Mouse (Mus musculus) embryonic stem cell, embryonic (primary cell): ENCODE data around the gene Ccdc8.

ENCODE experiments used
- CTCF ChIA-PET, 4 experiments: fragments of 300-600 bp in 2 of 4; fragments of 350-600 bp in 2 of 4; sonication (Branson Sonifier 250); formaldehyde crosslinking; loops; one replicate each; lab custom pipeline; 2022; ENCODE audit warnings: inconsistent platforms in 2 of 4; lab: Charles Lee
- POLR2A ChIA-PET, 4 experiments: fragments of 300-600 bp in 2 of 4; fragments of 350-600 bp in 2 of 4; sonication (Branson Sonifier 250); formaldehyde crosslinking; loops; one replicate each; lab custom pipeline; 2022; ENCODE audit warnings: antibody characterized with exemption in 4 of 4, inconsistent platforms in 1 of 4; lab: Charles Lee

Ccdc8 gene

GRCm38 (mm10) chr7:17017036-17017435, 24.5 kb downstream of the Ccdc8 start:
- ChIA-PET CTCF (interaction anchor here (0.7 to 1.3 kb wide), 7 partner anchors 14 to 84 kb away, joined by 3 to 4 read pairs (median 3); no protein-coding TSS in a partner anchor), POLR2A (interaction anchor here in 3 of 4 experiments (0.5 to 1.9 kb wide), 8 partner anchors 10 to 220 kb away, joined by 3 to 5 read pairs (median 4); no protein-coding TSS in a partner anchor)

DNA sequence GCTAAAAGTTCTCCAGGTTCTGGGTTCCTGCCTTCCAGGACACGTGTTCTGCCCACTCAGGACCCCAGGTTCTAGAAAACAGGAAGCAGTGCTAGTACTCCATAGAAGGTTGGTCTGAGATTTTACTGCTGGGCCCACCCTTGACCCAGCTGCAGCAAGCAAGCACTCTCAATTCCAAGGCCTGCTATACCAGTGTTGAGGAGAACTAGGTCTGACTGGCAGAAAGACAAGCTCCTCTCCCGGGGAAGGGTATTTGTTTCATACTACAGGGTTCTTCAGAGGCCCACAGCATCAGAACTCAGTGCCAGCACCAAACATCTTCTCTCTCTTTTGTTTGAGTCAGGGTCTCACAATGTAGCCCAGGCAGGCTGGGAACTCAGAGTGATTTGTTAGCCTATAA, 25.4 kb downstream of the Ccdc8 start:
- POLR2A ChIA-PET: interaction anchor here in 2 of 4 experiments (0.8 to 1.9 kb wide), 4 partner anchors 11 to 70 kb away, joined by 3 to 5 read pairs (median 4); no protein-coding TSS in a partner anchor
- CTCF ChIA-PET: interaction anchor here in 1 of 4 experiments (1.0 to 1.3 kb wide), 3 partner anchors 33 to 85 kb away, joined by 3 to 4 read pairs (median 3); no protein-coding TSS in a partner anchor

DNA sequence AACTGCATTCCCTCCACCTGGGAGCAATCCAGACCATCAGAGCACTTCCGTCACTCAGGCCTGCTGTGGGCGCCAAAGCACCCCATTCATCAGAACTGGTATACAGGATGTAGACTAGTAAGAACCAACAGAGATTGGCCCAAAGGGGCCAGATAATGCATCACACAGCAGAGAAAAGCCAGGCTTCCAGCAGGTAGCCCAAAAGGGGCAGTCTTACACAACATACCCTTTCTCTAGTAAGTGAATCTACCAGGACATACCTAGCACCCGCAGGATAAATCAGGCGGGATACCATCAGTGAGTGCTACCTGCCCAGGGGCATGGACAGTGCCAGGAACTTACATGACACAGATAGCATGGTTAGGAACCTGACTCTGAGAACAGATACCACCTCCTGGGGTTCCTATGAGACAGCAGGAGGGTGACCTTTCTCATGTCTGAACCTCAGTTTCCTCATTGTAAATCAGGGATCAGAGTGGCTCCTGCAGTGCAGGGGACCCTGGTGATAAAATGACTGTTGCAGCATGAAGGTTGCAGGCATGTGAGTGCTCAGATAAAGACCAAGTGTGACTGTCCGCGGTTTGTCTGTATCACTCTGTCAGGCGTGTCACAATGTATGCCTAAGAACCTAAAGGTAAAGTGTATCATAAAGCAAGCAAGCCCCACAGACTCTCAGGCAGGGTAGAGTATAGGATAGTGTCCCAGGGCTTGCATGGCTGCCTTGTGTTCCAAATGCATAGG, 27.1 kb downstream of the Ccdc8 start:
- CTCF ChIA-PET: interaction anchor here in 1 of 4 experiments (1.0 kb wide), 1 partner anchor 31 kb away, joined by 3 read pairs; no protein-coding TSS in a partner anchor

DNA sequence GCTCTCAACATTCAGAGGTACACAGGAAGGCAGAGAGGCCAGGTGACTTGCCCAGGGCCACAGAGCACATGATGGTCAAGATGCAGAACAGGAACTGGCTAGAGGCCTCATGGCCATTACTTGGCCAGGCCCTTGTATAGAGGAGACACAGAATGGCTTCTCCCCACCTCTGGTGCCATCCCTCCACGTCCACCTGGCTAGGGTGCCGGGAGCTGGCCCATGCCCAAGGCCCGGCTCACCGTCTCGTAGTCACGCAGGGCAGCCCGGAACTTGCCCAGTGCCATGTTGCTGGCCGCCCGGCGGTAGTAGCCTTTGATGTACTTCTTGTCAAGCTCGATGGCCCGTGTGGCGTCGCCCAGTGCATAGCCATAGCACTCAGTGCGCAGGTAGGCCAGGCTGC, 29.7 kb downstream of the Ccdc8 start:
- ChIA-PET CTCF (interaction anchor here in 1 of 4 experiments (2.2 kb wide), 1 partner anchor 20 kb away, joined by 7 read pairs; no protein-coding TSS in a partner anchor), POLR2A (interaction anchor here in 1 of 4 experiments (0.6 kb wide), 1 partner anchor 100 kb away, joined by 5 read pairs; no protein-coding TSS in a partner anchor)

More for the DNA sequence above, 27.1 kb downstream of the Ccdc8 start:
- POLR2A ChIA-PET: interaction anchor here in 1 of 4 experiments (1.0 kb wide), 1 partner anchor 43 kb away, joined by 3 read pairs; no protein-coding TSS in a partner anchor

GRCm38 (mm10) chr7:17023701-17024100, 31.2 kb downstream of the Ccdc8 start:
- ChIA-PET POLR2A (interaction anchor here in 3 of 4 experiments (0.7 to 1.4 kb wide), 4 partner anchors 12 to 181 kb away, joined by 3 to 4 read pairs (median 3); partner anchors contain the start of gene Prkd2 (in 1 of the 3)), CTCF (interaction anchor here (0.6 to 2.2 kb wide), 7 partner anchors 8 to 213 kb away, joined by 3 to 7 read pairs (median 3); no protein-coding TSS in a partner anchor)

- POLR2A ChIA-PET: interaction anchor here in 3 of 4 experiments (0.7 to 1.4 kb wide), 4 partner anchors 12 to 181 kb away, joined by 3 to 4 read pairs (median 3); partner anchors contain the start of gene Prkd2 (in 1 of the 3)
- CTCF ChIA-PET: interaction anchor here in 3 of 4 experiments (1.2 to 2.2 kb wide), 5 partner anchors 8 to 129 kb away, joined by 3 to 7 read pairs (median 3); no protein-coding TSS in a partner anchor
These were observed 31.6 kb downstream of the Ccdc8 start for GRCm38 (mm10) chr7:17024141-17024540.

GRCm38 (mm10) chr7:17024814-17025504, 32.5 kb downstream of the Ccdc8 start:
- ChIA-PET POLR2A (interaction anchor here in 2 of 4 experiments (1.0 to 1.8 kb wide), 8 partner anchors 9 to 75 kb away, joined by 3 to 6 read pairs (median 4); partner anchors contain the start of gene Gm42372 (in 1 of the 2)), CTCF (interaction anchor here (0.5 to 2.1 kb wide), 10 partner anchors 9 to 1068 kb away, joined by 3 to 6 read pairs (median 3); no protein-coding TSS in a partner anchor)

DNA sequence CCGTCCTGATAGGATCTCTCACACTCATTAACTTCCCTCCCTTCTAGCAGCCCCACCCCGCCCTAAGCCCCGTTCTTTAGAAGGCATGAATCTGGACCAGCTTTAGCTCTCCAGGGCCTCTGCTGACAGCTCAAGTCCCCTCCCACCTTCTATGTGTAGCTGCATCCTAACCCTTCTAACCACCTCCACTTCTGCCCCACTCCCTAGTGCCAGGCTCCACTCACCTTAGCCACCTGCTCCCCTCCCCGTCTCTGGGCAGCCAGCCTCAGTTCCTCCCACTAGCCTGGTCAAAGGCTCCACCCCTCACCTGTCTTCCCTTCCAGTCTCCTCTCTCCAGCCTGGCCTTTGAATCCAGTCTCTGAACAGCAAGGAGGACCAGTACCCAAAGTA, 33.0 kb downstream of the Ccdc8 start:
- CTCF ChIA-PET: interaction anchor here (0.6 to 2.1 kb wide), 5 partner anchors 23 to 41 kb away, joined by 3 to 6 read pairs (median 3); no protein-coding TSS in a partner anchor
- POLR2A ChIA-PET: interaction anchor here in 2 of 4 experiments (1.0 to 1.8 kb wide), 8 partner anchors 10 to 75 kb away, joined by 3 to 6 read pairs (median 4); partner anchors contain the start of gene Gm42372 (in 1 of the 2)

DNA sequence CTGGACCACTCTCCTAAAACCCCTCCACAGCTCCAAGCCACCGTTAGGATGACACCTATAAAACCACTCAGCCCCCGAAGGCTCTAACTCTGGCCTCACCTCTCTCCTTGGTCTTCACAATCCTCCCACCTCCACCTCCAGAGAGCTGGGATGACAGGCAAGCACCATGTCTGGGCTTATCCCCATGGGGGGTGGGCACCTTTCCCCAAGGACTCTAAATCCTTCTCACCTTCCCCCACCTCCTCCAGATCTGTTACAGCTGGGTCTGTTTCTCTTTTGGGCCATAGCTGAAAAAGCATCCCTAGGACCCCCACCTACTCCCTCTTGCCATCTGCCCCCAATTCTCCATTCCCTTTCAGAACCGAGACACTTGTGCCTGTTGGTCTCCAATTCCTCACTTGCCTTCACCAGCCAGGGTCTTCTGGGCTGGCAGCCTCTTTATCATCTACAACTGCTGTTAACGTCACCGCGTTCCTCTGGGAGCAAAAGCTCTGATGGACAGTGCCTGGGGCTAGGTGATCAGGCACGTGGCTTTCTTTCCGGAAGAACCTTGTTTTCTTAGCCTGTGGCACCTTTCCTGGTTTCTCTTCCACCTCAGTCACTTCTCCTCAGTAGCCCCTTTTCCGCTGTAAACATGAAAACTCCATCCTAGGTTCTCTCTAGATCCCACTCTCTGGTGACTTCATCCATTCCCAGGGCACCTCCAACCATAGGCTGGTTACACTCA, 33.6 kb downstream of the Ccdc8 start:
- ChIA-PET POLR2A (interaction anchor here in 2 of 4 experiments (0.7 to 2.0 kb wide), 10 partner anchors 10 to 128 kb away, joined by 3 to 6 read pairs (median 4); partner anchors contain the start of gene Gm42372 (in 1 of the 2)), CTCF (interaction anchor here in 3 of 4 experiments (0.8 to 2.1 kb wide), 3 partner anchors 24 to 81 kb away, joined by 3 to 6 read pairs (median 3); partner anchors contain the start of gene Pnmal2 (in 1 of the 3))

DNA sequence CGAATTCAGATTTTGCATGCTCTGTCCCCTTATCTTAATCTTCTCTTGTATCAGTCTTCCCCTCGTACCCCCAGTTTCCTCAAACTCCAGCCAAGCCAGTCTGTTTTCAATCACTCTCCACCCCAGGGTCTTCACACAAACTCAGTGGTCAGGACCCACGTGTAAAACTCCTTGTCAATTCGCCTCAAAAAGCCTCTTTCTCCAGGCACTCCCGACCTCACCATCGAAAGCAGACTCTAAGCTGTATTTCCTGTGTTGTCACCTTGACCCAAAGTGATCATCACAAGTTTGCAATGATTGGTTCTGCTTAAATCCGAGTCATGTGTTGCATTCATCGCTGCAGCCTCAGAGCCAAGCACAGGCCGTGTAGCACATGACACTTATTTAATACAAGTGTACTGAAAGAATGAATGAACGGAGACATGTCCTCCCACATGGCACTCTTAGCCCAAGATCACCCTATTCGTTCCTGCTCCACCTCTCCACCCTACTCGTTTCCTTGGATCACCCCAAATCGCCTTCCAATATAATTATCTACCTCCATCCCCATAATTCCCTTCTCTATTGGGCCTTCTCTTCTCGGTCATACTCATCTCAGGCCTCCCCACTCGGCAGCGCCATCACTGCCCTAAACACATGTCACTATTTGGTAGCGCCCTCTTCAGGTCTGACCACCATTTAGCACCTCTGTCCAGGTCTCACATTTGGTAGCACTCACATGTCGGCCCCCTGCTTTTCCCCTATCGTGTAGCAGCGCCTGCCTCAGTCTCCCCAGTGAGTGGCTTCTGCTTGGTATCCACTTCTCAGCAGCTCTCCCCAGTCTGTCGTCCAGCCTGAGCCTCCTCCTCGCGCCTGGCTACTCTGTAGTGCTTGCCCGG, 34.4 kb downstream of the Ccdc8 start:
- ChIA-PET POLR2A (interaction anchor here in 2 of 4 experiments (1.0 to 2.1 kb wide), 5 partner anchors 11 to 29 kb away, joined by 3 to 6 read pairs (median 4); no protein-coding TSS in a partner anchor), CTCF (interaction anchor here (0.6 to 2.4 kb wide), 6 partner anchors 24 to 82 kb away, joined by 3 to 9 read pairs (median 5); partner anchors contain the start of gene Pnmal2 (in 1 of the 4))

DNA sequence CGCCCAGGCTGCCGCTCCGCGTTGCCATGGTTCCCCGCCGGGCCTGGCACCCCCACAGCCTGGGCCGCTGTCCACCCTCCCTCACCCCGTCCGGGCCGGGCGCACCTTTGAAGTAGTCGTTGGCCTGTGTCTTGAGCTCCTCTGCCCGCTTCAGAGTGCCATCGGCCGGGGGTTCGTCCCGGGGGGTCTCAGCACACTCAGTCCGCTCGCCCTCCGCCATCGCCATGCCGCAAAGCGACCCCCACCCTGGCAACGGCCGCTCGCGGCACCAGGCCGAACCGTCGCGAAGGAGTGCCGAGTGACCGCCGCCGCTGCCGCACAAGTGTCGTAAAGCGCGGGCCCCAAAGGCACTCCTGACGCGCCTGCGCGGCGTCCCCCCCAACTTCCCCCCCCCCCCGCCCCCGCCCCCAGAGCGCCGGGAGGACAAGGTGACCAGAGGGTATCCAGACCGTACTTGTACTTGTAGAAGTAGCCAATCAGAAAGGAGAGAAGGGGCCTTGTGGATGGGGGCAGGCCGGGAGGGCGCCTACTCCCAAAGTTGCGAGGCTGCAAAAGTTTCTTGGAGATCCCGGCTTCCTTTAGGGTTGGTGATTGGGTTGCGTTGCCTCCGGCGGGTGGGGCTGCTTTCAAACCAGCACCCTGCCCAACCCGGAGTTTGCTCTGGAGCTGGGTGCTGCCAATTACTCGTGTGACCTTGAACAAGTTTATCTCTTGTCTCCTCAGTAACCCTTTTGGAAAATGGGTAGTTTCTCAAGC, 35.3 kb downstream of the Ccdc8 start, which contains the start of gene Ppp5c:
Gene Ppp5c (minus strand): TSS at position 337 of the 756 bp plus-strand sequence.
- ChIA-PET CTCF (interaction anchor here (0.6 to 2.4 kb wide), 5 partner anchors 23 to 398 kb away, joined by 3 to 9 read pairs (median 6); no protein-coding TSS in a partner anchor), POLR2A (interaction anchor here in 3 of 4 experiments (0.6 to 2.1 kb wide), 11 partner anchors 11 to 621 kb away, joined by 3 to 6 read pairs (median 4); no protein-coding TSS in a partner anchor)

DNA sequence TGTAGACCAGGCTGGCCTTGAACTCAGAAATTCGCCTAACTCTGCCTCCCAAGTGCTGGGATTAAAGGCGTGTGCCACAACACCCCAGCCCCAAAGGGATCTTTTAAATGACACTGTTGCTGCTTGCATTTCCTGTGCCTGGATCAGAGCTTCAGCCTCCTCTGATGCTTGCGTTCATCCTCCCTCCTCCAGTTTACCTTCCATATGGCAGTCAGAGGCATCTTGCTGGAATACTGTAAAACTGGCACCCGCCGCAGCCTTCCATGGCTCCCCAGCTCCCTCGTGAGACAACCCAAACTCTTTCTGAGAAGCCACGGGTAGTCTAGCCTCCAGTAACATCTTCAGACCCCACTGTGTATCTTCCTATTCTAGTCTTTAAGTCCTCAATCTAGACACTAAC, 36.4 kb downstream of the Ccdc8 start:
- ChIA-PET CTCF (interaction anchor here in 3 of 4 experiments (0.6 to 2.4 kb wide), 4 partner anchors 22 to 96 kb away, joined by 3 to 7 read pairs (median 5); no protein-coding TSS in a partner anchor), POLR2A (interaction anchor here in 2 of 4 experiments (1.0 to 2.1 kb wide), 6 partner anchors 10 to 129 kb away, joined by 3 to 6 read pairs (median 4); no protein-coding TSS in a partner anchor)

DNA sequence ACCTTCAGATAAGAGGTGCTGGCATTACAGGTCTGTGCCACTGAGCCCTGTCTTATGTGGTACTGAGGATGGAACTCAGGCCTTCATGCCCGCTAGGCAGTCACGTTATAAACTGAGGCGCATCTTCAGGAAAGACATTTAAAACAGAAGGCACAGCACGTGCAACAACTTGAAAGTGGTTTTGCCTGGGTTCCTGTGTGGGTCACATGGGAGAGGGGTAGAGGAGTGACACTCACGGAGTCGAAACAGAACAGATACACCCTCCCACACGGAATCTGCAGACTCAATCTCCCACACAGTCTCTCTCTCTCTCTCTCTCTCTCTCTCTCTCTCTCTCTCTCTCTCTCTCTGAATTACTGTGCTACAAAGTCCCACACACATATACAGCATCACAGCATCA, 37.7 kb downstream of the Ccdc8 start:
- ChIA-PET CTCF (interaction anchor here in 2 of 4 experiments (0.6 to 1.4 kb wide), 2 partner anchors 21 to 31 kb away, joined by 4 to 9 read pairs; no protein-coding TSS in a partner anchor), POLR2A (no interaction called here)

- CTCF ChIA-PET: interaction anchor here in 3 of 4 experiments (0.7 to 1.6 kb wide), 4 partner anchors 10 to 13 kb away, joined by 3 to 11 read pairs (median 4); no protein-coding TSS in a partner anchor
These were observed 45.6 kb downstream of the Ccdc8 start for GRCm38 (mm10) chr7:17038018-17038695.

More at GRCm38 (mm10) chr7:17038018-17038695, 45.6 kb downstream of the Ccdc8 start:
- POLR2A ChIA-PET: interaction anchor here in 3 of 4 experiments (0.7 to 1.7 kb wide), 6 partner anchors 10 to 76 kb away, joined by 3 to 5 read pairs (median 3); no protein-coding TSS in a partner anchor
